Mouse (Mus musculus) midbrain, embryonic 11.5 days (tissue): ENCODE data around the gene Tiam1. TPM values are rescaled to one million over a fixed set of nuclear protein-coding genes. Genes with fewer than 3 reads are reported as not detected.

ENCODE experiments used
- ATAC-seq: fragments of 200-750 bp; cut with Nextera tagmentation; 2 replicates; pipeline ENCODE4 v1.8.0; 2017; ENCODE audit warnings: moderate TSS enrichment, moderate library complexity; ENCODE audit not compliant: low FRiP score
- DNase-seq: peaks from one replicate; pipeline ENCODE4 v3.0.0; 2015; ENCODE audit warnings: low spot score; ENCODE audit errors: missing footprints
- H3K27ac ChIP-seq: fragments of 300-500 bp; sonication (generic); 2 replicates; pipeline ENCODE4 v1.5.1; 2014; ENCODE audit warnings: low read depth, low read length
- H3K27me3 ChIP-seq: fragments of 300-500 bp; sonication (generic); 2 replicates; pipeline ENCODE4 v1.6.1; 2014; ENCODE audit warnings: mild to moderate bottlenecking, low read length, moderate library complexity, mixed read lengths; ENCODE audit not compliant: control insufficient read depth, insufficient read depth
- H3K36me3 ChIP-seq: fragments of 300-500 bp; sonication (generic); 2 replicates; pipeline ENCODE4 v1.6.1; 2014; ENCODE audit warnings: mild to moderate bottlenecking, low read length, moderate library complexity, mixed read lengths; ENCODE audit not compliant: control insufficient read depth, insufficient read depth
- H3K4me1 ChIP-seq: fragments of 300-500 bp; sonication (generic); 2 replicates; pipeline ENCODE4 v1.6.1; 2014; ENCODE audit warnings: low read length; ENCODE audit not compliant: control insufficient read depth, insufficient read depth
- H3K4me2 ChIP-seq: fragments of 300-500 bp; sonication (generic); 2 replicates; pipeline ENCODE4 v1.6.1; 2014; ENCODE audit warnings: mild to moderate bottlenecking, moderate library complexity
- H3K4me3 ChIP-seq: fragments of 300-500 bp; sonication (generic); 2 replicates; pipeline ENCODE4 v1.5.1; 2014; ENCODE audit warnings: low read depth, low read length
- H3K9ac ChIP-seq: fragments of 300-500 bp; sonication (generic); 2 replicates; pipeline ENCODE4 v1.6.1; 2014; ENCODE audit warnings: low read length
- H3K9me3 ChIP-seq: fragments of 300-500 bp; sonication (generic); 2 replicates; pipeline ENCODE4 v1.6.1; 2016; ENCODE audit warnings: low read length; ENCODE audit not compliant: control insufficient read depth
- WGBS: fragments of 180-500 bp; shearing (Covaris S2); extraction: QIAGEN DNeasy Blood & Tissue Kit; methylation state at CpG from one replicate; pipeline ENCODE4 v1.1.7; 2014; 5-methylcytosine and 5-hydroxymethylcytosine counted together
- polyA plus RNA-seq: library from polyadenylated mRNA; unstranded; fragments of >200 nt; fragmentation: Nextera tagmentation; extraction: Ambion mirVana; gene quantifications from 2 replicates; pipeline ENCODE4 v1.2.1, GENCODE M21; 2014

The Tiam1 gene
- polyA plus RNA-seq, 1 experiment from 2014 or later: 14.2 TPM

GRCm38 (mm10) chr16:89813536-89813935, 330.0 kb downstream of the Tiam1 start:
- H3K27me3 ChIP-seq: peaks cover 8% of the 10 kb centered on the region
- H3K9me3 ChIP-seq: no peaks in the 10 kb centered on the region
- H3K4me1 ChIP-seq: peaks cover 27% of the 10 kb centered on the region
- no peak overlapping the region for H3K4me2 ChIP-seq
- H3K27ac ChIP-seq: no peak overlapping the region
- H3K4me3 ChIP-seq: no peak overlapping the region
- ATAC-seq (no peak), DNase-seq (peak; percentile 86)
- peaks cover 3% of the 10 kb centered on the region; the same call in 1 of the 2 replicates for H3K36me3 ChIP-seq
- no peak overlapping the region for H3K9ac ChIP-seq
- WGBS: 49% methylated on average over 9 of the region's 9 CpGs

GRCm38 (mm10) chr16:89812891-89813290, 330.7 kb downstream of the Tiam1 start:
- DNase-seq: peak; percentile 70
- ATAC-seq: no peak
- peaks cover 3% of the 10 kb centered on the region; the same call in 1 of the 2 replicates for H3K36me3 ChIP-seq
- H3K27ac ChIP-seq: no peak overlapping the region
- H3K9me3 ChIP-seq: no peaks in the 10 kb centered on the region
- no peak overlapping the region for H3K4me3 ChIP-seq
- 69% methylated on average over 12 of the region's 12 CpGs for WGBS
- H3K4me2 ChIP-seq: no peak overlapping the region
- H3K27me3 ChIP-seq: peaks cover 2% of the 10 kb centered on the region
- H3K9ac ChIP-seq: no peak overlapping the region
- H3K4me1 ChIP-seq: peaks cover 23% of the 10 kb centered on the region

- peaks cover 3% of the 10 kb centered on the region; the same call in 1 of the 2 replicates for H3K36me3 ChIP-seq
- H3K27me3 ChIP-seq: no peaks in the 10 kb centered on the region
- no peaks in the 10 kb centered on the region for H3K9me3 ChIP-seq
- H3K4me3 ChIP-seq: no peak overlapping the region
- DNase-seq (peak; percentile 49), ATAC-seq (no peak)
- no peak overlapping the region for H3K27ac ChIP-seq
- 89% methylated on average over 6 of the region's 6 CpGs for WGBS
- H3K4me1 ChIP-seq: peaks cover 6% of the 10 kb centered on the region
- H3K4me2 ChIP-seq: no peak overlapping the region
- no peak overlapping the region for H3K9ac ChIP-seq
Observed at GRCm38 (mm10) chr16:89810398-89810797, 333.2 kb downstream of the Tiam1 start.

DNA sequence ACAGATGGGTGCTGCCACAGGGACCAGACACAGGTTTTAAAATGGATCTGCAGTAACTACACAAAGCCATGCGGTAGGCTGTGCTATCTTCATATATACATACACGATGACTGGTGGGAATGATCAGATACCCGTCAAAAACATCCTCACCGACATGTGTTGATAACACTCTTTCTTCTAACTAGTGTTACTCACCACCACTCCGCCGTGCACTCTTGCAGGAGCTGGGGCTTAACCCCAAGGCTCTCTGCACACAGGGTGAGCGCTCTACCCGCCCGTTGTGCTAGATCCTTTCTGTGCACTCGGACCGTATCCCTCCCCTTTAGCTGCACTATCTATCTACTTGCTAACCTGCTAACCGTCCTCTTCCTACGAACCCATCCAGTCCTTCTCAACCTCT, 335.4 kb downstream of the Tiam1 start:
- Histone ChIP-seq H3K36me3 (peaks cover 9% of the 10 kb centered on the region; the same call in 1 of the 2 replicates), H3K4me3 (no peak overlapping the region), H3K9ac (no peak overlapping the region), H3K9me3 (no peaks in the 10 kb centered on the region), H3K27ac (no peak overlapping the region), H3K27me3 (no peaks in the 10 kb centered on the region), H3K4me2 (no peak overlapping the region), H3K4me1 (peaks cover 1% of the 10 kb centered on the region; the same call in 1 of the 2 replicates)
- WGBS: 87% methylated on average over 13 of the region's 13 CpGs
- ATAC-seq (no peak), DNase-seq (peak; percentile 78)

- no peak overlapping the region for H3K9ac ChIP-seq
- ATAC-seq: no peak
- H3K27ac ChIP-seq: no peak overlapping the region
- H3K36me3 ChIP-seq: 0 out of 2 replicates have a peak, but pooled peaks cover 6% of the 10 kb centered on the region
- DNase-seq: no peak
- H3K4me2 ChIP-seq: no peak overlapping the region
- no peak overlapping the region for H3K4me3 ChIP-seq
- no peaks in the 10 kb centered on the region for H3K9me3 ChIP-seq
- 82% methylated on average over 8 of the region's 8 CpGs for WGBS
- no peaks in the 10 kb centered on the region for H3K27me3 ChIP-seq
- H3K4me1 ChIP-seq: no peaks in the 10 kb centered on the region
Observed at GRCm38 (mm10) chr16:89805946-89806345, 337.6 kb downstream of the Tiam1 start.

DNA sequence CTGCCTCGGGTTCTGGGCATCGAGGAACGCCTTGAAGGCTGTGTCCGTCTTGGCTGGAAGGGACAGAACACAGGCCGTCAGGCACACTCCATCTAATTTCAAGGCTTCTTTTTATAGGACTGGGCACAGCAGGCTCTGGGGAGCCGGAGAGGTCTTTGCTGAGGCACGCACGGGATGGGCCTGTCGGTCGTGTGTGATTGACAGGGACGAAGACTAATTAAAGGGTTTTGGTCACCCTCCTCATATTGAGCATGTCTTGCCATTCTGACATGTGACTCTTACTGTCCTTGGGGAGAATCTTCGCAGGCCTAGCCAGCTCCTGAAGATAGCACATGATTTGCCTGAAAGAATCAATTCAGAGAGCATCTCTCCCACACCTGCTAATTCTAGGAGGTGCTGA, 338.4 kb downstream of the Tiam1 start:
- no peaks in the 10 kb centered on the region for H3K4me1 ChIP-seq
- H3K36me3 ChIP-seq: 0 out of 2 replicates have a peak, but pooled peaks cover 6% of the 10 kb centered on the region
- no peak overlapping the region for H3K4me3 ChIP-seq
- H3K9me3 ChIP-seq: no peaks in the 10 kb centered on the region
- H3K4me2 ChIP-seq: no peak overlapping the region
- ATAC-seq: peak; percentile 54
- 86% methylated on average over 12 of the region's 12 CpGs for WGBS
- DNase-seq: no peak
- no peak overlapping the region for H3K27ac ChIP-seq
- H3K9ac ChIP-seq: no peak overlapping the region
- H3K27me3 ChIP-seq: no peaks in the 10 kb centered on the region

GRCm38 (mm10) chr16:89801493-89801892, 342.1 kb downstream of the Tiam1 start:
- Histone ChIP-seq H3K9ac (no peak overlapping the region), H3K36me3 (0 out of 2 replicates have a peak, but pooled peaks cover 6% of the 10 kb centered on the region), H3K9me3 (no peaks in the 10 kb centered on the region), H3K4me3 (no peak overlapping the region), H3K27ac (no peak overlapping the region), H3K27me3 (no peaks in the 10 kb centered on the region), H3K4me1 (no peaks in the 10 kb centered on the region), H3K4me2 (no peak overlapping the region)
- ATAC-seq: no peak
- WGBS: 87% methylated on average over 5 of the region's 5 CpGs
- no peak for DNase-seq

- no peak for ATAC-seq
- no peaks in the 10 kb centered on the region for H3K9me3 ChIP-seq
- WGBS: 80% methylated on average over 12 of the region's 12 CpGs
- no peaks in the 10 kb centered on the region for H3K4me1 ChIP-seq
- no peaks in the 10 kb centered on the region for H3K27me3 ChIP-seq
- 0 out of 2 replicates have a peak, but pooled peaks cover 6% of the 10 kb centered on the region for H3K36me3 ChIP-seq
- H3K9ac ChIP-seq: no peak overlapping the region
- no peak overlapping the region for H3K27ac ChIP-seq
- no peak for DNase-seq
- H3K4me2 ChIP-seq: no peak overlapping the region
- no peak overlapping the region for H3K4me3 ChIP-seq
Observed at GRCm38 (mm10) chr16:89799772-89800171, 343.8 kb downstream of the Tiam1 start.

GRCm38 (mm10) chr16:89796566-89796965, 347.0 kb downstream of the Tiam1 start:
- Histone ChIP-seq H3K9ac (no peak overlapping the region), H3K27me3 (no peaks in the 10 kb centered on the region), H3K4me1 (no peaks in the 10 kb centered on the region), H3K4me2 (no peak overlapping the region), H3K4me3 (no peak overlapping the region), H3K36me3 (peaks cover 4% of the 10 kb centered on the region; the same call in 1 of the 2 replicates), H3K9me3 (no peaks in the 10 kb centered on the region), H3K27ac (no peak overlapping the region)
- WGBS: 90% methylated on average over 7 of the region's 7 CpGs
- ATAC-seq (no peak), DNase-seq (peak; percentile 87)
